Mouse (Mus musculus) thymus, adult 18-20 months (tissue): Measurements from ENCODE around the gene Isca2.

Experiments
- DNase-seq, 2 experiments: peaks; one replicate each; pipeline ENCODE4 v3.0.0; 2022; ENCODE audit warnings: mixed read lengths in 2 of 2

The Isca2 gene

DNA sequence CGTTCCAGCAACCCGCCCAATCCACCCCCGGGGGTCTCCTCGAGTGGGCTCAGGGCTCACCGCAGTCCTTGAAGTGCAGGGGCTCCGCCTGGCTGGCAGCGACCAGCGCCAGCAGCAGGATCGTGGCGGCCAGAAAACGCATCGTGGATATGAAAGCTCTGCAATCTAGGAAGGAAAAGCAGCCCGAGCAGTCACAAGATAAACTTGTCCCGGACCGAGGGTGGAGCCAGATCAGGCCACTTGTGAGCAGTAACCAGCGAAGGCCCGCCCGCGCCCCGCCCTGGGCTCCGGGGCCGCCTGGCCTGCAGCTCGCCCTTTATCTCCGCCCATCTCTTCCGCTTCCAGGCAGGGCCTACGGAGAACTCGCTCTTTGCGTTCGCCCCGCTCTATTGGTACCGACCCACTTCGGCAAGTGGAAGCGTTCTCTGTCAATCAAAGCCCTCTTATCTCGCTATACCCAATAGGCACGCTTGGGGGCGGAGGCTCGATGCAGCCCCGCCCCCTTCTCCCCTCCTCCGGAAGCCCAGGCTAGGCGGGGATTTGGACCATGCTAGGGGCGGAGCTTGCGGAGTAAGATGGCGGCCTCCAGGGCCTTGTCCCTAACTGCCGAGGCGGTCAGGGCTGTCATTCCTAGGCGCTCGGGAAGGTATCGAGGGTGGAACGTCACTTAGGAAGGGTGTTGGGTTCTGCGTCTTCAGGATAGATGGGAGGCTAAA is at the start of gene Isca2, which contains the start of gene Npc2:
Gene Isca2, plus strand, starts transcription at position 526 of the 716 bp plus-strand sequence.
Gene Npc2, minus strand, starts transcription at position 427 of the 716 bp plus-strand sequence.
- DNase-seq = peak; percentile 98 to 99

GRCm38 (mm10) chr12:84726391-84726790 is 46.7 kb upstream of the Isca2 start:
- DNase-seq = no peak

DNA sequence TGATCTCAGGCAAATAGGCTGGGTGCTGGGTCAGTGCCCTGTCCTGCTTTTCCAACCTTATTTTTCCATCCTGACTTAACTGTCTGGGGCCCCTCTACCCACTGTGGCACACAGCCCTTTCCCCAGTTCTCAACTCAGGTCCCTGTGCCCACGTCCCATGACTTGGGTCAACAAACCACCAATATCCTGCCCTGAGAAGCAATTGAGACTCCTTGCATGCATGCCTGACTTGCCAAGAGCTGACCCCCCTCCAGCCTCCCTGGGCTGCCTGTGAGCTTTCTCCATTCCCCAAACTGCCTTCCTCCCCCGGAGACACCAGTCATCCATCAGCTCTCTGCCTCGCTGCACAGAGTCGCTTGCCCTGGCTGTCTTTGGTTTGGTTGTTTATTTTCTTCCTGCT is 46.1 kb upstream of the Isca2 start:
- no peak for DNase-seq

DNA sequence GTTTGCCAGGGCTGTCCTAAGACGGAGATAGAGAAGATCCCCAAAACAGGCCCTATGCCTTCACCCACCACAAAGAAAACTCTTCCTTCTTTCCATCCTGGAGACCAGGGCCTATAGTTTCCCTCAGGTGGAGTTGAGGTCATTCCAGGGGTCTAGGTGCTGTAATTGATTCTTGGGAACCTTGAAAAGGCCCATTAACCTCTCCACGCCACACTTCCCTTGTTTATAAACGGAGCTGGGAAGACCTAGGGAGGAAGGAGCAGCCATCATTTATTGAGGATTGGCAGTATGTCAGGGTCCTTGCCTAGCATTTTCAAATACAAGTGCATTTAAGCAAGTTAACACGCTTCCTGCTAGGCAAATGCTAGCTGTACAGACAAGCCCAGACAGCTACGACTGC is 45.6 kb upstream of the Isca2 start:
- no peak for DNase-seq

DNA sequence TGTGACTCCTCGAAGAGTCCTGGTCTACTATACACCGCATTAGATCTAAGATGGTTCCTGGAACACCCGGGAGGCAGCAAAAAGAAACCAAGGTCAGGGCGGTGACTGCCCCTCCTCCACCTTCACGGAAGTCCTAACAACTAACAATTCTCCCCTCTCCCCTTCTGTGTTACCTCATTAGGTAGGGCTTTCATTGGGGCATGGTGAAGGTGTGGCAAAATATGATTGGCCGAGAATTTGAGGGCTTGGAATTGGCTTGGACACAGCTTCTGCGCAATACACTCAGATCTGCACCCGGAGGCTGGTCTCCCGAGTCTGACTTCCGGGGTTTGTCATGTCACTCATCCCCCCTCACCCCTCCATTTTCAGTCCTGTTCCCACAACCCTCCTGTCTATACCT is 44.6 kb upstream of the Isca2 start:
- no peak for DNase-seq

DNA sequence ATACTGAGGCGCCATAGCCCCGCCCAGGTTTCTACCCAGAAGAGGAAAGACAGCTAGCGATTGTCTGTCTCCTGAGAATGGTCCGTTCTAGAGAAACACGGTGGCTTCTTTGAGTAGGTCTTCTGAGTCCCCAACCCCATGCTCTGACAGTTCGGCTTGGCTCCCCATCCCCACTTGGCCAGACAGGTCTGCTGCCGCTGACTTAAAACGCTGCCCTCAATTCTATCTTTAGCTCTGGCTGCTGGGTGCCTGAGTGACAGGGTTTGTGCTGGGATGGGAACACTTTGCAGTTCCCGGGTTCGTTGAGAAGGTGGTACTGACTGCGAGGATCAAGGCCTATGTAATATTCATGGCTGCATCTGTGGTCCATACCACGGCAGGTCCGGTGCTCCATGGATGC is 39.7 kb upstream of the Isca2 start:
- DNase-seq = no peak

- no peak for DNase-seq
Observed at GRCm38 (mm10) chr12:84743496-84743895, 29.6 kb upstream of the Isca2 start.

- DNase-seq = no peak
Observed at GRCm38 (mm10) chr12:84745700-84746099, 27.4 kb upstream of the Isca2 start.

- no peak for DNase-seq
Observed at GRCm38 (mm10) chr12:84748134-84748533, 24.9 kb upstream of the Isca2 start.

DNA sequence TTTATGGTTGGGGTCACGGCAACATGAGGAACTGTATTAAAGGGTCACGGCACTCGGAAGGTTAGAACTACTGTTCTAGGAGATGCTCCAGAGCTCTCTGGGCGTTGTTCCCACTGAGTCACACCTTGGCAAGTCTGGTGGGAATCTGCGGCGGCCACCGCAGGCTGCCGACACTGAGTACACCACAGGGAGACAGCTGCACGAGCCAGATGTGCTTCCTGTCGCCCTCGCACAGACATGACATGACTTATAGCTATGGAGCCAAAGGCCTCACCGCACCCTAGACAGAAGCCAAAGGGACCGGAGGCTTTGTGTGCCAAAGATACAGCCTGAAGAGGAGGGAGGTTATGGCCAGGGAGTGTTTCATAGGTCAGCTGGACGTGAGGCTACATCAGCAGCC is 22.4 kb upstream of the Isca2 start:
- DNase-seq = peak; percentile 30 to 57

GRCm38 (mm10) chr12:84752131-84752977 is 20.7 kb upstream of the Isca2 start:
- DNase-seq = peak; percentile 30 to 55

DNA sequence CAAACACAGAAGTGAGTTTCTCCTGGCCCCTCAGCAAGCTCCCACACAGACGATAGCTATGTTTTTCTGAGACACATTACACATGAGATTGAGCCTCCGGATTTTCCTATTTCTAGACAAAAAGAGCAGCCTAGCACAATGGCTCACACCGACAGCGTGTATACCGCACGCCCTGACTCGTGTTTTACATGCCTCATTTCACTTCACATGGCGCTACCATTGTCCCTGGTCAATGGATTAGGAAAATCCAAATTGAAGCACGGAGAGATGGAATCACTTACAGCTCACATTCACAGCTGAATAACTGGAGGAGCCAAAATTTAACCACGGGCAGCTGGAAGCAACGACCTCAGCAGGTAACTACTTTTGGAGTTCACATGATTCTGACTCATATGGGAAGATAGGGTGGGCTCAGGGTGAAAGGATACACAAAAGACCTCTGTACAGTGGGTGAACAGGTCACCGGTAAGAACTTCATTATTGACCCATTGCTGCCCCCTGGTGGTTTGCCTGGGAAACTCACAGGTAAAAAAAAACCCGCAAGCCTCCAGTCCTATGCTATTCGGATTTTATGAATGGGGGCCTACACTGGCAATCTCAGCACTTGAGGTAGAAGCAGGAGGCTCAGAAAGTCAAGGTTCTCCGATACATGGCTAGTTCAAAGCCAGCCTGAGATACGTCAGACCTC is 17.9 kb upstream of the Isca2 start:
- no peak for DNase-seq

- DNase-seq = no peak
Observed at GRCm38 (mm10) chr12:84756016-84756415, 17.0 kb upstream of the Isca2 start.

GRCm38 (mm10) chr12:84759063-84759462 is 14.0 kb upstream of the Isca2 start:
- DNase-seq = no peak

DNA sequence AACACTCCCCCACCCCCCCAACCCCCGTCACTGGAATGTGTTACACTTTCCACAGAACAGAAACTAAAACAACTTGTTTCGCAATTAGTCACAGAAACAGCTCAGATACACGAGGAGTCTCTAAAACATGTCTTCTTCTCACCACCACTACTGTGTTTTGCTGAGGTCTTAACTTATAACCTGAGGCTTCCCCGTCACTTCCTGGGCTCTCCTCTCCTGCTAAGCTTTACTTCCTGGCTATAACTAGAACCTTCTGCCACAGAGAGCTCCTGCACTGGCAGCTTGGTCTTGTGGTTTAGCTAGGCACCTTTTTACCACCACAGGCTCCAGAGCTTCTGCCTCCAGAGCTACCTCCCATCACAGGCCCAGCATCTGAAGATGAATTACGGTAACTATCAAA is 10.5 kb upstream of the Isca2 start:
- peak in 1 of 2 experiments; percentile 43 for DNase-seq

GRCm38 (mm10) chr12:84763577-84764218 is 9.4 kb upstream of the Isca2 start:
- no peak for DNase-seq

GRCm38 (mm10) chr12:84764756-84765155 is 8.3 kb upstream of the Isca2 start:
- DNase-seq = no peak

- no peak for DNase-seq
Observed at GRCm38 (mm10) chr12:84765506-84765905, 7.5 kb upstream of the Isca2 start.

DNA sequence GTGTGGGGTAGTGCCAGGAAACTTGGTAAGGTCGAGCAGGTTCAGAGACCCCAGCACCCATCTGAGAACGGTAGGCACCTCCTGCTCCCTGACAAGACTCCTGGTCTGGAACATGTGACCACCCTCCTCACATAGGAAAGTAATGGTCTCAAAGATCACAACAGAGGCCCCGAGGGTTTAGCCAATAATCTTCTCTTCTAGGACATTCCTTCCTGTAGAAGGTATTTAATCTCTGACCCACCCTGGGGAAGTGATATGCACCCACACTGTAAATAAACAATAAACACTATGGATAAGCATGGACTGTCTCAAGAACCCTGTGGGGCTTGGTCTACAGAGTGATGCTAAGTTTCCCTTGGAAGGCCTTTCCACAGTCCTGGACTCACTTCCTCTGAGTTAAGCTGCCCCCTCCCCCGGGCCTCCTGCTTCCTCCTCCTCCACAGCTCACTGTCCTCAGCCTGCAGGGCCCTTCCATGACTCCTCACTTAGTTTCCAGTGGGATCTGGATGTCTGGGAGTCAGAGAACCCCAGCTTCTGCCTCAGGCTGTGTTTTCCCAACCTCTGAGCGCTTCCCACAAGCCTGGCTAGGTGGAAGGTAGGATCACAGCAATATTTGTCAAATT is 6.8 kb upstream of the Isca2 start:
- DNase-seq = no peak

GRCm38 (mm10) chr12:84767510-84767909 is 5.5 kb upstream of the Isca2 start:
- no peak for DNase-seq

DNA sequence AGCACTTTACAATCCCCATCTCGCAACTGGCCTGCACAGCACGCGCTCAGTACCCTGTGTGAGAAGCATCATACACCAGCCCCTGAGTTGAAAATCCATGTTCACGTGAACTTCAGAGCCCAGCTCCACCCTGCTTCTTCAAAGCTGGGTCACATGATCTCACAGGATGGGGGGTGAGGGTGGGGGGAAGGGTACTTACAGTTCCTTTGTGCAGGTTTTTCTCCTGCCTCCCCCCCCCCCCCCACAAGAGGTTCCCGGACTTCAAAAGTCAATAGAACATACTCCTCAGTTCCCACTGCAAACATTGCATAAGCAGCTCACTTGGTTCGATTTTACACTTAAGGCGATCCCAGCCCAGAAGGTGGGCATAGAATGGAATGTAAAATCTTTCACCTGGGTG is 3.4 kb upstream of the Isca2 start:
- DNase-seq = no peak

DNA sequence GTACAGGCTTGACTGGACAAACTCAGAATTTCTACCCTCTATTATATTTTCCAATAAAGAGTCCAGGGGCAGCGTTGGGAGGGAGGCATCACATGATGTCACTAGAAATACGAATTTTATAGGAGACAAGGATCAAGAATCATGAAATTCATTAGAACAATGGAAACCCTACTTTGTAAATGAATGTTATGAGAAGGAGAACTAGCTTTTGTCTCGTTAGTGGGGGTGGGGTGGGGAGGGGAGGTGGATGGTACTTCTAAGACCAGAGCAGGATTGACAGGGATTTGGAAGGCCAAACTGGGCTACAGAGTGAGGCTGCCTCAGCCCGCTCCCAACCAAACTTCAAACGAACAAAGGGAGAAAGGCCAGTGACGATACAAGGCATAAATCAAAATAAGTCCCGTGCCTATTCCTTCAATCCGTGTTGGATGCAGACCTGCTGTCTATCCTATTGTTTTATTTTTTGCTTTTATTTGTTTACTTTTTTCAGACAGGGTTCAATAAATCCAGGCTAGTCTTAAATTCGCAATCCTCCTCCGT is 1.0 kb upstream of the Isca2 start:
- no peak for DNase-seq
